Mouse (Mus musculus) intestine, postnatal 0 days (tissue): ENCODE measurements around the gene Slc29a4. TPM values are rescaled to one million over a fixed set of nuclear protein-coding genes. Genes with fewer than 3 reads are reported as not detected.

Experiments
- ATAC-seq: fragments of 200-750 bp; cut with Nextera tagmentation; 2 replicates; pipeline ENCODE4 v1.8.0; 2017; ENCODE audit warnings: mild to moderate bottlenecking, moderate TSS enrichment, moderate library complexity
- H3K27ac ChIP-seq: fragments of 300-500 bp; sonication (generic); 2 replicates; pipeline ENCODE4 v1.5.1; 2014; ENCODE audit warnings: mild to moderate bottlenecking, low read depth, low read length, moderate library complexity
- H3K27me3 ChIP-seq: fragments of 300-500 bp; sonication (generic); replicated peaks from 2 replicates; pipeline ENCODE4 v1.6.1; 2014; ENCODE audit warnings: low read length, mixed read lengths; ENCODE audit not compliant: control insufficient read depth, insufficient read depth
- H3K36me3 ChIP-seq: fragments of 300-500 bp; sonication (generic); 2 replicates; pipeline ENCODE4 v1.6.1; 2014; ENCODE audit warnings: mild to moderate bottlenecking, moderate library complexity; ENCODE audit not compliant: control insufficient read depth, insufficient read depth
- H3K4me1 ChIP-seq: fragments of 300-500 bp; sonication (generic); replicated peaks from 2 replicates; pipeline ENCODE4 v1.6.1; 2014; ENCODE audit warnings: antibody characterized with exemption, low read length, mixed read lengths; ENCODE audit not compliant: control insufficient read depth, insufficient read depth
- H3K4me2 ChIP-seq: fragments of 300-500 bp; sonication (generic); replicated peaks from 2 replicates; pipeline ENCODE4 v1.6.1; 2014; ENCODE audit warnings: low read depth, mild to moderate bottlenecking, moderate library complexity
- H3K4me3 ChIP-seq: fragments of 300-500 bp; sonication (generic); 2 replicates; pipeline ENCODE4 v1.5.1; 2014; ENCODE audit warnings: low read depth, low read length
- H3K9ac ChIP-seq: fragments of 300-500 bp; sonication (generic); 2 replicates; pipeline ENCODE4 v1.6.1; 2014; ENCODE audit warnings: mild to moderate bottlenecking, low read depth, low read length
- H3K9me3 ChIP-seq: fragments of 300-500 bp; sonication (generic); 2 replicates; pipeline ENCODE4 v1.6.1; 2016; ENCODE audit warnings: mixed run types; ENCODE audit not compliant: control insufficient read depth
- CTCF ChIP-seq: sonication (generic); IDR thresholded peaks from 2 replicates; pipeline ENCODE4 v1.5.1; 2016; ENCODE audit warnings: low read depth, mild to moderate bottlenecking, control low read depth, antibody characterized with exemption, moderate library complexity
- WGBS: fragments of 180-500 bp; shearing (Covaris S2); extraction: QIAGEN DNeasy Blood & Tissue Kit; methylation state at CpG from one replicate; pipeline ENCODE4 v1.1.7; 2014; 5-methylcytosine and 5-hydroxymethylcytosine counted together
- polyA plus RNA-seq: library from polyadenylated mRNA; unstranded; fragments of >200 nt; fragmentation: Nextera tagmentation; extraction: Ambion mirVana; gene quantifications from 2 replicates; pipeline ENCODE4 v1.2.1, GENCODE M21; 2015

The Slc29a4 gene
- polyA plus RNA-seq, 1 experiment from 2014 or later: 3.5 TPM

- no peak for TF ChIP-seq CTCF
- Histone ChIP-seq H3K27me3 (no peaks in the 10 kb centered on the region), H3K4me3 (no peak overlapping the region), H3K9me3 (no peaks in the 10 kb centered on the region), H3K36me3 (peaks cover 97% of the 10 kb centered on the region), H3K4me2 (no peak overlapping the region), H3K9ac (no peak overlapping the region), H3K27ac (no peak overlapping the region), H3K4me1 (no peaks in the 10 kb centered on the region)
- WGBS: 88% methylated on average over 7 of the region's 7 CpGs
- ATAC-seq: no peak
Observed at GRCm38 (mm10) chr5:142660656-142661434, 31.5 kb upstream of the Slc29a4 start.

GRCm38 (mm10) chr5:142667921-142668320 is 24.4 kb upstream of the Slc29a4 start:
- Histone ChIP-seq H3K4me3 (no peak overlapping the region), H3K4me2 (no peak overlapping the region), H3K9me3 (no peaks in the 10 kb centered on the region), H3K4me1 (no peaks in the 10 kb centered on the region), H3K27ac (no peak overlapping the region), H3K36me3 (peaks cover 61% of the 10 kb centered on the region), H3K9ac (no peak overlapping the region), H3K27me3 (no peaks in the 10 kb centered on the region)
- ATAC-seq: no peak
- 46% methylated on average over 3 of the region's 3 CpGs for WGBS
- TF ChIP-seq CTCF: no peak

GRCm38 (mm10) chr5:142668556-142669263 is 23.6 kb upstream of the Slc29a4 start:
- Histone ChIP-seq H3K27me3 (no peaks in the 10 kb centered on the region), H3K4me1 (no peaks in the 10 kb centered on the region), H3K4me3 (no peak overlapping the region), H3K9me3 (no peaks in the 10 kb centered on the region), H3K9ac (no peak overlapping the region), H3K27ac (no peak overlapping the region), H3K36me3 (peaks cover 55% of the 10 kb centered on the region), H3K4me2 (no peak overlapping the region)
- no peak for ATAC-seq
- no peak for TF ChIP-seq CTCF
- WGBS: 86% methylated on average over 11 of the region's 11 CpGs

GRCm38 (mm10) chr5:142669726-142670125 is 22.6 kb upstream of the Slc29a4 start:
- peak; percentile 36; the same call in 1 of the 2 replicates for TF ChIP-seq CTCF
- 82% methylated on average over 7 of the region's 7 CpGs for WGBS
- H3K36me3 ChIP-seq: peaks cover 45% of the 10 kb centered on the region
- H3K27ac ChIP-seq: no peak overlapping the region
- H3K4me2 ChIP-seq: no peak overlapping the region
- ATAC-seq: no peak
- H3K4me1 ChIP-seq: no peaks in the 10 kb centered on the region
- H3K9ac ChIP-seq: no peak overlapping the region
- H3K4me3 ChIP-seq: no peak overlapping the region
- H3K9me3 ChIP-seq: no peaks in the 10 kb centered on the region
- H3K27me3 ChIP-seq: no peaks in the 10 kb centered on the region

GRCm38 (mm10) chr5:142673082-142673481 is 19.2 kb upstream of the Slc29a4 start:
- 21% methylated on average over 5 of the region's 5 CpGs for WGBS

GRCm38 (mm10) chr5:142678141-142678571 is 14.2 kb upstream of the Slc29a4 start:
- no peaks in the 10 kb centered on the region for H3K4me1 ChIP-seq
- no peaks in the 10 kb centered on the region for H3K27me3 ChIP-seq
- WGBS: 41% methylated on average over 7 of the region's 7 CpGs
- ATAC-seq: no peak
- H3K4me2 ChIP-seq: no peak overlapping the region
- H3K9me3 ChIP-seq: no peaks in the 10 kb centered on the region
- H3K4me3 ChIP-seq: no peak overlapping the region
- H3K9ac ChIP-seq: no peak overlapping the region
- no peak for TF ChIP-seq CTCF
- no peaks in the 10 kb centered on the region for H3K36me3 ChIP-seq
- H3K27ac ChIP-seq: no peak overlapping the region

More at GRCm38 (mm10) chr5:142673082-142673481, 19.2 kb upstream of the Slc29a4 start:
- peaks cover 14% of the 10 kb centered on the region for H3K36me3 ChIP-seq
- H3K27ac ChIP-seq: no peak overlapping the region
- no peaks in the 10 kb centered on the region for H3K27me3 ChIP-seq
- no peak overlapping the region for H3K4me2 ChIP-seq
- no peak overlapping the region for H3K9ac ChIP-seq
- peak; percentile 68 for TF ChIP-seq CTCF
- ATAC-seq: no peak
- no peaks in the 10 kb centered on the region for H3K9me3 ChIP-seq
- H3K4me3 ChIP-seq: no peak overlapping the region
- no peaks in the 10 kb centered on the region for H3K4me1 ChIP-seq
